Mouse (Mus musculus) embryonic facial prominence, embryonic 12.5 days (tissue): ENCODE results near the gene Xk. TPM values are rescaled to one million over a fixed set of nuclear protein-coding genes. Genes with fewer than 3 reads are reported as not detected.
"Not testable (repeated sequence)": the region's sequence is repeated elsewhere in the genome, so short reads cannot be mapped to it uniquely, and the experiment has no call there.

Source experiments
- ATAC-seq: fragments of 200-750 bp; cut with Nextera tagmentation; 2 replicates; pipeline ENCODE4 v1.8.0; 2017; ENCODE audit not compliant: insufficient number of reproducible peaks, insufficient read depth, low FRiP score, low TSS enrichment
- H3K27ac ChIP-seq: fragments of 300-500 bp; sonication (generic); 2 replicates; pipeline ENCODE4 v1.5.1; 2016; ENCODE audit warnings: mild to moderate bottlenecking
- H3K27me3 ChIP-seq: fragments of 300-500 bp; sonication (generic); 2 replicates; pipeline ENCODE4 v1.6.1; 2016; ENCODE audit warnings: mild to moderate bottlenecking, moderate library complexity
- H3K36me3 ChIP-seq: fragments of 300-500 bp; sonication (generic); 2 replicates; pipeline ENCODE4 v1.6.1; 2016; ENCODE audit warnings: mild to moderate bottlenecking
- H3K4me1 ChIP-seq: fragments of 300-500 bp; sonication (generic); 2 replicates; pipeline ENCODE4 v1.6.1; 2016
- H3K4me2 ChIP-seq: fragments of 300-500 bp; sonication (generic); replicated peaks from 2 replicates; pipeline ENCODE4 v1.6.1; 2016; ENCODE audit warnings: mild to moderate bottlenecking, moderate library complexity
- H3K4me3 ChIP-seq: fragments of 300-500 bp; sonication (generic); 2 replicates; pipeline ENCODE4 v1.5.1; 2016; ENCODE audit warnings: mild to moderate bottlenecking
- H3K9ac ChIP-seq: fragments of 300-500 bp; sonication (generic); 2 replicates; pipeline ENCODE4 v1.6.1; 2016; ENCODE audit warnings: mild to moderate bottlenecking, moderate library complexity
- H3K9me3 ChIP-seq: fragments of 300-500 bp; sonication (generic); 2 replicates; pipeline ENCODE4 v1.6.1; 2016; ENCODE audit warnings: mild to moderate bottlenecking, moderate library complexity
- WGBS: fragments of 180-500 bp; shearing (Covaris S2); methylation state at CpG from one replicate; pipeline ENCODE4 v1.1.7; 2016; 5-methylcytosine and 5-hydroxymethylcytosine counted together
- polyA plus RNA-seq: library from polyadenylated mRNA; unstranded; fragments of >200 nt; fragmentation: Nextera tagmentation; extraction: Ambion mirVana; gene quantifications from 2 replicates; pipeline ENCODE4 v1.2.1, GENCODE M21; 2016

The Xk gene
- polyA plus RNA-seq, 1 experiment from 2014 or later, result 2.6 TPM

DNA sequence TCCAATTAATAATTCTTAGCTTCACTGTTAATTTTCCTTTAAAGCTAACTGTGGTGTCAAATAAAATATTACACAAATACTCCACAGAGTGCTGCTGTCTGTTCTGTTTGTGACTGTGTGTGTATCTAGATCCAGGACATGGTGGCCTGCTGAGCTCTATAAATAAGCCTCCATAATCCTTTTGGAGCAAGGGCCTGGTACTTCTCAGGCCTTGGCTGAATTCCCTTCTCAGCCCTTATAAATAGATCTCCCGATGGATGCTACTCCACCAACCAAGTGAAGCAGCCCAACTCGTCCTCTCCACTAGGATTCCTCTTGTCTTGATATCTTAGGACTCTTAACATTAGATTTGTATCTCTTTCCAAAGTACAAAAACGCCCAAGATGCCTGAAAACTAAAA is 1.4 kb upstream of the Xk start:
- no peak overlapping the region for H3K27ac ChIP-seq
- H3K9ac ChIP-seq, result no peak overlapping the region
- H3K4me1 ChIP-seq, result no peaks in the 10 kb centered on the region
- WGBS, result 62% methylated on average over 3 of the region's 3 CpGs
- H3K4me2 ChIP-seq, result no peak overlapping the region
- H3K4me3 ChIP-seq, result no peak overlapping the region
- H3K36me3 ChIP-seq, result no peaks in the 10 kb centered on the region
- no peak for ATAC-seq
- H3K27me3 ChIP-seq, result no peaks in the 10 kb centered on the region
- no peaks in the 10 kb centered on the region for H3K9me3 ChIP-seq

- Histone ChIP-seq H3K27ac (no peak overlapping the region), H3K4me3 (peak overlapping the region; percentile 51), H3K36me3 (no peaks in the 10 kb centered on the region), H3K4me2 (peak overlapping the region; percentile 48), H3K9me3 (no peaks in the 10 kb centered on the region), H3K27me3 (no peaks in the 10 kb centered on the region), H3K9ac (peak overlapping the region; percentile 36; the same call in 1 of the 2 replicates), H3K4me1 (no peaks in the 10 kb centered on the region)
- no peak for ATAC-seq
- 19% methylated on average over 8 of the region's 8 CpGs for WGBS
These were observed 553 bp upstream of the Xk start for GRCm38 (mm10) chrX:9271947-9272459.

DNA sequence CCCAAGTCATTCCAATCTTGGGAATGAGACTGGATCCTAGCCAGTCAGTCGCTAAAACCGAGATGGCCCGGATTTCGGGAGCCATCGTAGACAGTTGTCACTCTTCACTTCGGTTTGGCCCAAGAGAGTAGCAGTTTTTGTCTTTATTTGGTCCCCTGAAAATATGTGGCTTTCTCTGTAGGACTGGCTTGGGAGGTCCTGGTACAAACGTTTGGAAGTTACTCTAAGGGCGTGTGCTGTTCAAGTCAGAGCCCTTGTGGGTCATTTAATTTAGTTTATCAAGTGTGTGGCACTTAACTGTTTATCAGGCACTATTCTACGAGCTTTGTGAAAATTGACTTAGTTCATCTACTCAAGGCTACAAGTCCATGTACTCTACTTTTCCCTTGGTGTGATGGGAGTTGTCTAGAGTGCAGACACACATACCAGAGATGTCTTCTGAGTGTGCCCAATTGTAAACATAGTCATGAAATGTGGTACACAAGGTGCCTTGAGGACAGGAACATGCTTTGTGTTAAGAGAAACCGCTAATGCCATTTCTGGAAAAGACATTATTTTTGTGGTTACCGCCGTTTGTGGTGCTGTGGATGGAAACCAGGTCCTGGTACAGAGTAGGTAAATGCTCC is 934 bp downstream of the Xk start:
- H3K9me3 ChIP-seq, result no peaks in the 10 kb centered on the region
- no peaks in the 10 kb centered on the region for H3K4me1 ChIP-seq
- no peak overlapping the region for H3K27ac ChIP-seq
- 59% methylated on average over 12 of the region's 12 CpGs for WGBS
- no peaks in the 10 kb centered on the region for H3K36me3 ChIP-seq
- H3K27me3 ChIP-seq, result no peaks in the 10 kb centered on the region
- no peak for ATAC-seq
- H3K4me2 ChIP-seq, result peak overlapping the region; percentile 48
- no peak overlapping the region for H3K9ac ChIP-seq
- peak overlapping the region; percentile 51 for H3K4me3 ChIP-seq

DNA sequence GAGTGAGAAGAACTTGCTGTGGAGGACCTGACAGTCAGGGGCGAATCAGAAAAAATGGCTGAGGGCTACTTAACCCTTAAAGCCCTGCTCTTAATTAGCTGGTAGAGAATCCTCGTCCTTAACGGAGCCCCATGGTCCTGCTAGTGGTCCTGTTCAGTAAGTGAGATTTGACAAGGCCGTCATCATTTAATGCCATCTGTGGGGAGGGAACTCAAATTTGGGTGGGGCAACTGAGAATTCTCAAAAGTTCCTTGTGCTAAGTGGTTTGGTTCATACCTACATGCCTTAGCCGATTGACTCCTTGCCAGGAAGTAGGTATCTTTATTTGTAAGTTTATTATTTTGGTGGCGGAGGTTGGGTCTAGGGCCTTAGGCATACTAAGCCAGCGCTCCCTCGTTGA is 1.8 kb downstream of the Xk start:
- Histone ChIP-seq H3K4me3 (no peak overlapping the region), H3K36me3 (no peaks in the 10 kb centered on the region), H3K9me3 (no peaks in the 10 kb centered on the region), H3K9ac (no peak overlapping the region), H3K27me3 (no peaks in the 10 kb centered on the region), H3K27ac (no peak overlapping the region), H3K4me1 (no peaks in the 10 kb centered on the region), H3K4me2 (no peak overlapping the region)
- WGBS, result 71% methylated on average over 8 of the region's 8 CpGs
- no peak for ATAC-seq

- H3K27me3 ChIP-seq, H3K4me3 ChIP-seq, H3K4me1 ChIP-seq, H3K27ac ChIP-seq, ATAC-seq, H3K9me3 ChIP-seq, H3K36me3 ChIP-seq, H3K9ac ChIP-seq, H3K4me2 ChIP-seq: not testable (repeated sequence)
- no CpG with 5 or more reads among the region's 1 CpGs for WGBS
These were observed 10.9 kb downstream of the Xk start, which contains the start of gene H2al1m for GRCm38 (mm10) chrX:9283464-9283863. H2al1m (plus strand) TSS chrX:9283764.

- H3K9me3 ChIP-seq, H3K27me3 ChIP-seq, H3K4me3 ChIP-seq, H3K9ac ChIP-seq, H3K4me2 ChIP-seq, H3K4me1 ChIP-seq, ATAC-seq, H3K27ac ChIP-seq, H3K36me3 ChIP-seq: not testable (repeated sequence)
- 81% methylated on average over 4 of the region's 4 CpGs for WGBS
These were observed 20.7 kb downstream of the Xk start for GRCm38 (mm10) chrX:9293140-9293829.

- no peak for ATAC-seq
- 86% methylated on average over 5 of the region's 5 CpGs for WGBS
- no peak overlapping the region for H3K27ac ChIP-seq
- no peak overlapping the region for H3K4me3 ChIP-seq
- H3K9ac ChIP-seq, result no peak overlapping the region
- no peaks in the 10 kb centered on the region for H3K9me3 ChIP-seq
- no peaks in the 10 kb centered on the region for H3K36me3 ChIP-seq
- no peak overlapping the region for H3K4me2 ChIP-seq
- H3K27me3 ChIP-seq, result no peaks in the 10 kb centered on the region
- H3K4me1 ChIP-seq, result no peaks in the 10 kb centered on the region
These were observed 25.9 kb downstream of the Xk start for GRCm38 (mm10) chrX:9298413-9298864.

GRCm38 (mm10) chrX:9302791-9303190 is 30.2 kb downstream of the Xk start:
- 81% methylated on average over 5 of the region's 5 CpGs for WGBS

GRCm38 (mm10) chrX:9303455-9303854 is 30.9 kb downstream of the Xk start:
- H3K4me2 ChIP-seq, result no peak overlapping the region
- H3K36me3 ChIP-seq, result no peaks in the 10 kb centered on the region
- no peak overlapping the region for H3K27ac ChIP-seq
- H3K4me1 ChIP-seq, result no peaks in the 10 kb centered on the region
- ATAC-seq, result no peak
- no peaks in the 10 kb centered on the region for H3K9me3 ChIP-seq
- no peak overlapping the region for H3K4me3 ChIP-seq
- 76% methylated on average over 1 of the region's 1 CpGs for WGBS
- H3K27me3 ChIP-seq, result no peaks in the 10 kb centered on the region
- H3K9ac ChIP-seq, result no peak overlapping the region

More at GRCm38 (mm10) chrX:9302791-9303190, 30.2 kb downstream of the Xk start:
- Histone ChIP-seq H3K9me3 (no peaks in the 10 kb centered on the region), H3K27me3 (no peaks in the 10 kb centered on the region), H3K4me1 (no peaks in the 10 kb centered on the region), H3K9ac (no peak overlapping the region), H3K4me3 (no peak overlapping the region), H3K27ac (no peak overlapping the region), H3K36me3 (no peaks in the 10 kb centered on the region), H3K4me2 (no peak overlapping the region)
- no peak for ATAC-seq

DNA sequence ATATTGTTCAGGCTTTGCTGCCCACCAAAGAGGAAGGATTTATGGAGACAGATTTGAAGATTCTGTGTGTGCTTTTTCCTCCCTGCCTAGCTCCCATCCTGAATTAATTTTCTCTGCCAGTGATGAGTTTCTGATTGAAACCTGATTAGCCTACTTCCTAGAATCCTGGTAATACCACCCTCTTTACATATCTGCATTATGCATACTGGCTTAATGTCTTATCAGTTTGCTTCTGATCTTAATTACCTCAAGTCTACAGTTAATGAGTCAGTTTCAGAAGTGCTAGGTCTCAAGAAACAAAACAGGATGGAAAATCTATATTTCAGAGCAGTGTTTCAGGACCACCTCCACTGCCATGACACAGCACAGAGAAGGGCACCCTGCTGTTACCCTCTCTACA is 43.9 kb downstream of the Xk start:
- not testable (repeated sequence) for H3K9ac ChIP-seq, H3K36me3 ChIP-seq, ATAC-seq, H3K9me3 ChIP-seq, H3K4me3 ChIP-seq, H3K4me1 ChIP-seq, H3K27me3 ChIP-seq, H3K4me2 ChIP-seq, H3K27ac ChIP-seq

DNA sequence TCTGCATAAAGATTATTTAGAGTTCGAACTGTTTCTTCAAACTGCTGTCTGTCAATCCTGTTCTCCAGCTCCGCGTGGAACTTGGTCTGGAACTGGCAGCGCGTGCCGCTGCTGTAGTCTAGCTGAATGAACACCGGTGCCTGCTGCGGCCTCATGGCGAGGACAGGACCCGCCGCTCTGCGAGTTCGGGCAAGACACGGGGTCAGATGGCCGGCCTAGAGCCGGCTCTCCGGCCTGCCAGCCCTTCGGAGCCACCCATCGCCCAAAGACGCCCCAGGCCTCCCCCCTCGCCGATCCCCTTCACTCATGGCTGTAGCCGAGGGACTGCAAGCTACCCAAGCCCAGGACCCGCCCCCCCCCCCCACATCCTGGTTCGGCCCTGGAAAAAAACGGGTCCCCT is 55.4 kb downstream of the Xk start:
- H3K4me3 ChIP-seq, H3K9ac ChIP-seq, H3K36me3 ChIP-seq, H3K27me3 ChIP-seq, ATAC-seq, H3K9me3 ChIP-seq, H3K4me2 ChIP-seq, H3K27ac ChIP-seq, H3K4me1 ChIP-seq: not testable (repeated sequence)
- WGBS, result 89% methylated on average over 21 of the region's 26 CpGs

GRCm38 (mm10) chrX:9332366-9332962 is 59.9 kb downstream of the Xk start:
- WGBS, result 82% methylated on average over 12 of the region's 12 CpGs
- H3K9ac ChIP-seq, H3K4me3 ChIP-seq, H3K4me2 ChIP-seq, H3K36me3 ChIP-seq, H3K9me3 ChIP-seq, H3K27me3 ChIP-seq, H3K4me1 ChIP-seq, H3K27ac ChIP-seq, ATAC-seq: not testable (repeated sequence)
